Mouse (Mus musculus): ENCODE results near the gene Med6.

DNA sequence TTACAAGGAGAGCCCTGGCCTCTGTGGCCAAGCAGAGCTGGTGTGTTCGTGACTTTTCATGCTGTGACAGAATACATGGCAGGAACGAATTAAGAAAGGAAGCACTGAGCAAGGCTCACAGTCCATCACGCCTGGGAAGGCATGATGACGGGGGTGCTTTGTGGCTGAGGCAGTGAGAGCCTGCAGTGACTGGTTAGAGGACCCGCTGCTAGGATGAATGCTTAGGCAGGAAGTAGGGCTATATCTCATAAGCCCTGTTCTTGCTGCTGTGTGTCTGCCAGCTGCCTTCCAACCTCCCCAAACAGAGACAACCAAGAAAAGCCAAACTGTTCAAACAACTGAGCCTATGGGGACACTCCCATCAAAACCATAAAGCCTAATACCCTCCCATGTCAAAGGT is 45.8 kb upstream of the Med6 start:
- no peak for TF ChIP-seq CTCF (IDR thresholded peaks at IDR 0.05; ENCODE audit: control insufficient read depth, insufficient read depth, low read length)
- TF ChIP-seq POLR2A (IDR thresholded peaks at IDR 0.05; ENCODE audit: borderline replicate concordance, control insufficient read depth, low read depth, low read length), result no peak
